ENCODE assay signal across 21 mouse cellular contexts in the genomic region with DNA sequence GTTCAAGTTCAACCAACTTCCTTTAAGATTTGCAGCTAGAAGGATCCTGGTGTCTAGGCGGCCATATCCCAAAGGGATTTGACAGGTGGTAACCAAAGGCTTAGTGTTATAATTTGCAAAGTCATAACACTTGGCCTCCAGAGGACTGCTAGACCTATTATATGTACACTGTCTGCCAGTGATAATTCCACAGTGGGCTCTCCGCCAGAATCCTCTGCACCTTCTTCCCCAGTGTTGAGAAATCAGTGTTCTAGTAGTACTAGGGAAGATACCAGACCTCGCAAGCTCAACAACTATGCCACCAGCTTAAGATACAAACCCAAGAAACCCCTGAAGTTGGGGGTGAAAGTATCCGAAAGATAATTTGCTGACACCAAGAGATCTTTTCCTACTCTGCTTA. TPM values are rescaled to one million over a fixed set of nuclear protein-coding genes. Genes with fewer than 3 reads are reported as not detected.
DNase-seq lines count a peak whose midpoint lies in the region; ATAC-seq and TF ChIP-seq lines count a peak whose summit lies in the region.
"Had no signal": no experiment of that assay in that cellular context is flagged by ENCODE, and none has a peak within 500 bp of the region (broad histone marks: within the 10 kb centered on the region; RNA-seq: fewer than 3 reads in every experiment).

No protein-coding gene starts in this region.

- H3K4me3 ChIP-seq in liver, adult 2 months (ENCODE audit: insufficient read depth, low read depth, low read length): no peak overlapping the region
- H3K4me3 ChIP-seq in liver, embryonic 12.5 days: no peak overlapping the region
- H3K4me3 ChIP-seq in embryonic fibroblast, embryonic 13.5 days (ENCODE audit: insufficient read depth, low read length): no peak overlapping the region
- H3K4me3 ChIP-seq: embryonic facial prominence, embryonic 13.5 days; erythroblast, embryonic 14.5 days; forebrain, embryonic 15.5 days; heart, adult 2 months; hindbrain, embryonic 10.5 days had no signal

- DNase-seq in gastrocnemius, adult 18-20 months (ENCODE audit: low spot score): peak; percentile 24
- DNase-seq in gastrocnemius, postnatal 25 days: no peak
- DNase-seq in liver, adult 2 months (ENCODE audit: extremely low read depth, low read depth, low spot score): peak; percentile 14
- DNase-seq in c-Kit-positive CD71-positive TER-119-positive erythroid progenitor cells, embryonic 14.5 days (ENCODE audit: low spot score): no peak
- DNase-seq in adrenal gland, postnatal 10 days: no peak
- DNase-seq: adrenal gland, adult 8-10 months; cerebellum, adult 11-12 months; cerebellum, adult 9-10 months; cerebellum, postnatal 25 days; gastrocnemius, postnatal 14 days; heart, adult 2 months had no signal

- H3K4me2 ChIP-seq in liver, embryonic 12.5 days: no peak overlapping the region
- H3K4me2 ChIP-seq: embryonic facial prominence, embryonic 13.5 days; forebrain, embryonic 15.5 days; heart, embryonic 11.5 days; hindbrain, embryonic 14.5 days had no signal

- H3K36me3 ChIP-seq in liver, adult 2 months (ENCODE audit: control insufficient read depth, insufficient read depth, low read length): no peaks in the 10 kb centered on the region; the same call in 1 of the 2 replicates
- H3K36me3 ChIP-seq in liver, embryonic 12.5 days: no peaks in the 10 kb centered on the region

- no peak for TF ChIP-seq CTCF in liver, adult 2 months (IDR thresholded peaks at IDR 0.05; ENCODE audit: low read depth, low read length)
- TF ChIP-seq CTCF in embryonic fibroblast, embryonic 13.5 days (IDR thresholded peaks at IDR 0.05; ENCODE audit: borderline replicate concordance, insufficient read depth, low read length): no peak

- 83% methylated on average over 4 of the region's 4 CpGs for WGBS in liver, adult 2 months
- 73% methylated on average over 4 of the region's 4 CpGs for WGBS in liver, embryonic 12.5 days (ENCODE audit: insufficient replicate concordance)

- no peaks in the 10 kb centered on the region for H3K4me1 ChIP-seq in liver, adult 2 months (ENCODE audit: control insufficient read depth, insufficient read depth, low read length)
- peaks cover 29% of the 10 kb centered on the region for H3K4me1 ChIP-seq in liver, embryonic 12.5 days
- H3K4me1 ChIP-seq in embryonic fibroblast, embryonic 13.5 days (ENCODE audit: control insufficient read depth, insufficient read depth, low read length): peaks cover 14% of the 10 kb centered on the region

- TF ChIP-seq POLR2A in liver, adult 2 months (IDR thresholded peaks at IDR 0.05; ENCODE audit: extremely low read depth, insufficient read depth, low read length): no peak
- no peak for TF ChIP-seq POLR2A in embryonic fibroblast, embryonic 13.5 days (IDR thresholded peaks at IDR 0.05; ENCODE audit: low read depth, low read length)

- no peaks in the 10 kb centered on the region for H3K27me3 ChIP-seq in liver, adult 2 months (ENCODE audit: control insufficient read depth, insufficient read depth, low read length)
- H3K27me3 ChIP-seq in liver, embryonic 12.5 days (replicated peaks): no peaks in the 10 kb centered on the region
- H3K27me3 ChIP-seq: CH12.LX; embryonic facial prominence, embryonic 13.5 days; forebrain, embryonic 15.5 days had no signal

- no peak overlapping the region for H3K9ac ChIP-seq in liver, adult 2 months (ENCODE audit: low read depth, low read length)
- H3K9ac ChIP-seq in liver, embryonic 12.5 days: no peak overlapping the region
- H3K9ac ChIP-seq: embryonic facial prominence, embryonic 13.5 days; forebrain, embryonic 15.5 days; hindbrain, embryonic 14.5 days had no signal

- H3K27ac ChIP-seq in liver, adult 2 months (replicated peaks; ENCODE audit: insufficient read depth, low read depth, low read length): no peak overlapping the region
- no peak overlapping the region for H3K27ac ChIP-seq in liver, embryonic 12.5 days
- peak overlapping the region; percentile 8; the same call in 1 of the 2 replicates for H3K27ac ChIP-seq in embryonic fibroblast, embryonic 13.5 days (ENCODE audit: insufficient read depth, low read length)
- H3K27ac ChIP-seq: embryonic facial prominence, embryonic 13.5 days; forebrain, embryonic 15.5 days; heart, adult 2 months; hindbrain, embryonic 10.5 days; hindbrain, embryonic 14.5 days had no signal

- ATAC-seq in liver, embryonic 12.5 days: no peak
- ATAC-seq: forebrain, embryonic 15.5 days; intestine, embryonic 16.5 days had no signal

- no peaks in the 10 kb centered on the region for H3K79me2 ChIP-seq in liver, adult 2 months (ENCODE audit: control insufficient read depth, insufficient read depth, low read length)

- H3K9me3 ChIP-seq in liver, embryonic 12.5 days (replicated peaks): no peaks in the 10 kb centered on the region
- H3K9me3 ChIP-seq: embryonic facial prominence, embryonic 13.5 days; forebrain, embryonic 15.5 days; hindbrain, embryonic 10.5 days had no signal

RNA-seq across cellular contexts. Expression of a gene that starts 3.8 kb away (rescaled TPM):
- total RNA-seq in gastrocnemius, adult 18-20 months (2021): 1 to 10 TPM; 7.6 TPM
- 10 to 100 TPM; 10.5 TPM for total RNA-seq in gastrocnemius, postnatal 25 days (2021)
- 8.6 and 14.3 TPM in 2 replicates for total RNA-seq in liver, adult 2 months (2014; rRNA removed)
- polyA plus RNA-seq in liver, adult 2 months (2012; rRNA removed): 4.9 and 5.1 TPM in 2 replicates
- 8.1 and 8.2 TPM in 2 replicates for polyA plus RNA-seq in liver, embryonic 12.5 days (2016; fragmentation: Nextera tagmentation; extraction: Ambion mirVana)
- polyA plus RNA-seq in embryonic fibroblast, embryonic 13.5 days (2011; ENCODE audit: insufficient read length, low read depth, missing spikeins): 18.0 and 22.7 TPM in 2 replicates
- 10 to 100 TPM; 11.1 to 18.3 TPM for total RNA-seq in adrenal gland, postnatal 10 days (2021)

RNA-seq across cellular contexts. Expression of a gene that starts 35.2 kb away (rescaled TPM):
- 1 to 10 TPM; 5.8 to 6.2 TPM for total RNA-seq in gastrocnemius, adult 18-20 months (2021)
- total RNA-seq in gastrocnemius, postnatal 25 days (2021): 1 to 10 TPM; 5.6 to 6.8 TPM
- 6.5 and 9.8 TPM in 2 replicates for total RNA-seq in liver, adult 2 months (2014; rRNA removed)
- 9.7 and 9.8 TPM in 2 replicates for polyA plus RNA-seq in liver, adult 2 months (2012; rRNA removed)
- 1.4 and 1.7 TPM in 2 replicates for polyA plus RNA-seq in liver, embryonic 12.5 days (2016; fragmentation: Nextera tagmentation; extraction: Ambion mirVana)
- polyA plus RNA-seq in embryonic fibroblast, embryonic 13.5 days (2011; ENCODE audit: insufficient read length, low read depth, missing spikeins): 26.6 and 27.0 TPM in 2 replicates
- 10 to 100 TPM; 27.1 to 34.1 TPM for total RNA-seq in adrenal gland, postnatal 10 days (2021)

Comparison
In these comparisons a context has a peak if more than half of its experiments do, and no peak if none do; other contexts are left out.
1. DNase-seq: peak in gastrocnemius, adult 18-20 months (single experiment) and liver, adult 2 months (single experiment); none in gastrocnemius, postnatal 25 days (single experiment), c-Kit-positive CD71-positive TER-119-positive erythroid progenitor cells, embryonic 14.5 days (single experiment) and adrenal gland, postnatal 10 days (single experiment).